Mouse (Mus musculus): ENCODE measurements around the gene Sf3a3. TPM values are rescaled to one million over a fixed set of nuclear protein-coding genes. Genes with fewer than 3 reads are reported as not detected.
"Not testable (repeated sequence)": the region's sequence is repeated elsewhere in the genome, so short reads cannot be mapped to it uniquely, and the experiment has no call there.

The Sf3a3 gene
- polyA plus RNA-seq, 1 experiment from 2014 or later, result 145 TPM

- Histone ChIP-seq H3K9me3 (ENCODE audit: control insufficient read depth, low read depth, low read length) (no peaks in the 10 kb centered on the region), H3K9ac (replicated peaks; ENCODE audit: low read depth, low read length) (no peak overlapping the region), H3K27ac (ENCODE audit: low read length) (peak overlapping the region; percentile 90), H3K27me3 (ENCODE audit: control insufficient read depth, insufficient read depth, low read length) (no peaks in the 10 kb centered on the region), H3K4me1 (ENCODE audit: control insufficient read depth, insufficient read depth, low read length) (peaks cover 25% of the 10 kb centered on the region), H3K36me3 (ENCODE audit: control insufficient read depth, insufficient read depth, low read length) (no peaks in the 10 kb centered on the region; the same call in 1 of the 2 replicates), H3K4me2 (replicated peaks; ENCODE audit: low read depth, low read length) (peak overlapping the region; percentile 37), H3K4me3 (ENCODE audit: low read depth, low read length) (peak overlapping the region; percentile 8; the same call in 1 of the 2 replicates)
- WGBS, result 2% methylated on average over 18 of the region's 18 CpGs
- no peak for ATAC-seq (ENCODE audit: insufficient number of reproducible peaks, insufficient read depth, low FRiP score, low read depth)
Observed at GRCm38 (mm10) chr4:124709961-124710446, 4.6 kb upstream of the Sf3a3 start.

GRCm38 (mm10) chr4:124710776-124711291 lies 3.7 kb upstream of the Sf3a3 start:
- Histone ChIP-seq H3K27ac (ENCODE audit: low read length) (peak overlapping the region; percentile 90; the same call in 1 of the 2 replicates), H3K36me3 (ENCODE audit: control insufficient read depth, insufficient read depth, low read length) (peaks cover 5% of the 10 kb centered on the region), H3K4me1 (ENCODE audit: control insufficient read depth, insufficient read depth, low read length) (peaks cover 20% of the 10 kb centered on the region), H3K4me2 (replicated peaks; ENCODE audit: low read depth, low read length) (peak overlapping the region; percentile 37; the same call in 1 of the 2 replicates), H3K9me3 (ENCODE audit: control insufficient read depth, low read depth, low read length) (no peaks in the 10 kb centered on the region), H3K9ac (replicated peaks; ENCODE audit: low read depth, low read length) (no peak overlapping the region), H3K27me3 (ENCODE audit: control insufficient read depth, insufficient read depth, low read length) (no peaks in the 10 kb centered on the region), H3K4me3 (ENCODE audit: low read depth, low read length) (no peak overlapping the region)
- no peak for ATAC-seq (ENCODE audit: insufficient number of reproducible peaks, insufficient read depth, low FRiP score, low read depth)
- 5% methylated on average over 5 of the region's 5 CpGs for WGBS

DNA sequence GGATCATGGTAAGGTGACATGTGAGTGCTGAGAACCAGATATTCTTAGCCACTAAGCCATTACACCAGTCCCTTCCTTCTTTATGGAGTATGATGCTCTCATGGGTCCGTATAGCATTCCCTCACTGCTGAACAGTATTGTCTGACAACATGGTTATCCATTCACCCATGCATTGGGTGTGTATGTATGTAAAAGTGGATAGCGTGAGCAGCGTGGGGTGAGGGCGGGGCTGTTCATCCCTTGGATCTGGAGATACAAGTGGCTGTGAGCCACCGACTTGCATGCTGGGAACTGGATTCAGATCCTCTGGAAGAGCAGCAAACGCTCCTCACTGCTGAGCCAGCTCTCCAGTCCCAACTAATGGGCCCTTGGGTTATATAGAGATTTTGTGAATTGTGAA lies 2.0 kb upstream of the Sf3a3 start:
- H3K9ac ChIP-seq (replicated peaks; ENCODE audit: low read depth, low read length), result no peak overlapping the region
- no peak overlapping the region for H3K4me3 ChIP-seq (ENCODE audit: low read depth, low read length)
- H3K9me3 ChIP-seq (ENCODE audit: control insufficient read depth, low read depth, low read length), result no peaks in the 10 kb centered on the region
- no peak overlapping the region for H3K4me2 ChIP-seq (replicated peaks; ENCODE audit: low read depth, low read length)
- peaks cover 19% of the 10 kb centered on the region for H3K36me3 ChIP-seq (ENCODE audit: control insufficient read depth, insufficient read depth, low read length)
- WGBS, result 84% methylated on average over 6 of the region's 6 CpGs
- H3K4me1 ChIP-seq (ENCODE audit: control insufficient read depth, insufficient read depth, low read length), result peaks cover 24% of the 10 kb centered on the region
- no peak overlapping the region for H3K27ac ChIP-seq (ENCODE audit: low read length)
- H3K27me3 ChIP-seq (ENCODE audit: control insufficient read depth, insufficient read depth, low read length), result no peaks in the 10 kb centered on the region
- ATAC-seq (ENCODE audit: insufficient number of reproducible peaks, insufficient read depth, low FRiP score, low read depth), result no peak

DNA sequence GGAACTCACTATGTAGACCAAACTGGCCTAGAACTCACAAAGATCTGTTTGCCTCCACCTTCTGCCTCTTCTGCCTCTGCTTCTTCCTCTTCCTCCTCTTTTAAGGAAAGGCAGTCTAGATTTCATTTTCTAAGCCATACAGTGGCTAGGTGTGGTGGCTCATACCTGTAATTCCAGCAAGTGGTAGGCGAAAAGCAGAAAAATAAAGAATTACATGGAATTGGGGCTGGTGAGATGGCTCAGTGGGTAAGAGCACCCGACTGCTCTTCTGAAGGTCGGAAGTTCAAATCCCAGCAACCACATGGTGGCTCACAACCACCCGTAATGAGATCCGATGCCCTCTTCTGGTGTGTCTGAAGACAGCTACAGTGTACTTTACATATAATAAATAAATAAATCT lies 726 bp upstream of the Sf3a3 start:
- H3K27me3 ChIP-seq (ENCODE audit: control insufficient read depth, insufficient read depth, low read length); H3K27ac ChIP-seq (ENCODE audit: low read length); H3K9ac ChIP-seq (replicated peaks; ENCODE audit: low read depth, low read length); H3K4me3 ChIP-seq (ENCODE audit: low read depth, low read length); H3K9me3 ChIP-seq (ENCODE audit: control insufficient read depth, low read depth, low read length); ATAC-seq (ENCODE audit: insufficient number of reproducible peaks, insufficient read depth, low FRiP score, low read depth); H3K4me2 ChIP-seq (replicated peaks; ENCODE audit: low read depth, low read length): not testable (repeated sequence)
- WGBS, result 61% methylated on average over 5 of the region's 5 CpGs
- peaks cover 31% of the 10 kb centered on the region for H3K36me3 ChIP-seq (ENCODE audit: control insufficient read depth, insufficient read depth, low read length)
- peaks cover 24% of the 10 kb centered on the region for H3K4me1 ChIP-seq (ENCODE audit: control insufficient read depth, insufficient read depth, low read length)

DNA sequence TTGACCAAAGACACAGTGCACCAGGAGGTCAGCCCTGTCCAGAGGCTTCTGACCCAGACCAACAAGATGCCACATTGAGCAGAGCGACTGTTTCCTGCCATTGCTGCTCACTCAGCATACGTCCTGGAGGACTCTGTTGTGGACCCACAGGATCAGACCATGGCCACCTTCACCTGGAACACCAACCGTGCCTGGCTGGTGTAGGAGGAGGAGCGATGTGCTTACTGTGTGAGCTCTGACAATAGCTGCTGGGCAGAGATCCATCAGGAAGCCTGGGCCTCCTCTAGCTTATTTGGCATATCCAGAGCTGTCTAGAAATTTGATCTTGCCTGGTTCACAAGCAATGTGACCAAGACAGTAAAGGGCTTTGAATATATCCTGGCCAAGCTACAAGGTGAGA lies 4.5 kb downstream of the Sf3a3 start:
- H3K27me3 ChIP-seq (ENCODE audit: control insufficient read depth, insufficient read depth, low read length), result no peaks in the 10 kb centered on the region
- H3K4me1 ChIP-seq (ENCODE audit: control insufficient read depth, insufficient read depth, low read length), result peaks cover 7% of the 10 kb centered on the region; the same call in 1 of the 2 replicates
- H3K9me3 ChIP-seq (ENCODE audit: control insufficient read depth, low read depth, low read length), result no peaks in the 10 kb centered on the region
- H3K4me2 ChIP-seq (replicated peaks; ENCODE audit: low read depth, low read length), result no peak overlapping the region
- 93% methylated on average over 4 of the region's 4 CpGs for WGBS
- H3K4me3 ChIP-seq (ENCODE audit: low read depth, low read length), result no peak overlapping the region
- no peak overlapping the region for H3K27ac ChIP-seq (ENCODE audit: low read length)
- no peak for ATAC-seq (ENCODE audit: insufficient number of reproducible peaks, insufficient read depth, low FRiP score, low read depth)
- H3K36me3 ChIP-seq (ENCODE audit: control insufficient read depth, insufficient read depth, low read length), result peaks cover 63% of the 10 kb centered on the region
- no peak overlapping the region for H3K9ac ChIP-seq (replicated peaks; ENCODE audit: low read depth, low read length)

GRCm38 (mm10) chr4:124726121-124726520 lies 11.5 kb downstream of the Sf3a3 start:
- Histone ChIP-seq H3K27ac (ENCODE audit: low read length) (no peak overlapping the region), H3K27me3 (ENCODE audit: control insufficient read depth, insufficient read depth, low read length) (no peaks in the 10 kb centered on the region), H3K9me3 (ENCODE audit: control insufficient read depth, low read depth, low read length) (no peaks in the 10 kb centered on the region), H3K4me1 (ENCODE audit: control insufficient read depth, insufficient read depth, low read length) (no peaks in the 10 kb centered on the region), H3K4me3 (ENCODE audit: low read depth, low read length) (no peak overlapping the region), H3K4me2 (replicated peaks; ENCODE audit: low read depth, low read length) (no peak overlapping the region), H3K36me3 (ENCODE audit: control insufficient read depth, insufficient read depth, low read length) (peaks cover 74% of the 10 kb centered on the region), H3K9ac (replicated peaks; ENCODE audit: low read depth, low read length) (no peak overlapping the region)
- WGBS, result 89% methylated on average over 6 of the region's 6 CpGs
- ATAC-seq (ENCODE audit: insufficient number of reproducible peaks, insufficient read depth, low FRiP score, low read depth), result no peak

GRCm38 (mm10) chr4:124736952-124737351 lies 22.4 kb downstream of the Sf3a3 start:
- no peak overlapping the region for H3K27ac ChIP-seq (ENCODE audit: low read length)
- H3K4me1 ChIP-seq (ENCODE audit: control insufficient read depth, insufficient read depth, low read length), result 0 out of 2 replicates have a peak, but pooled peaks cover 3% of the 10 kb centered on the region
- no peak overlapping the region for H3K4me3 ChIP-seq (ENCODE audit: low read depth, low read length)
- ATAC-seq (ENCODE audit: insufficient number of reproducible peaks, insufficient read depth, low FRiP score, low read depth), result no peak
- H3K9ac ChIP-seq (replicated peaks; ENCODE audit: low read depth, low read length), result no peak overlapping the region
- 73% methylated on average over 2 of the region's 2 CpGs for WGBS
- no peak overlapping the region for H3K4me2 ChIP-seq (replicated peaks; ENCODE audit: low read depth, low read length)
- H3K36me3 ChIP-seq (ENCODE audit: control insufficient read depth, insufficient read depth, low read length), result peaks cover 10% of the 10 kb centered on the region
- H3K27me3 ChIP-seq (ENCODE audit: control insufficient read depth, insufficient read depth, low read length), result no peaks in the 10 kb centered on the region
- H3K9me3 ChIP-seq (ENCODE audit: control insufficient read depth, low read depth, low read length), result no peaks in the 10 kb centered on the region

DNA sequence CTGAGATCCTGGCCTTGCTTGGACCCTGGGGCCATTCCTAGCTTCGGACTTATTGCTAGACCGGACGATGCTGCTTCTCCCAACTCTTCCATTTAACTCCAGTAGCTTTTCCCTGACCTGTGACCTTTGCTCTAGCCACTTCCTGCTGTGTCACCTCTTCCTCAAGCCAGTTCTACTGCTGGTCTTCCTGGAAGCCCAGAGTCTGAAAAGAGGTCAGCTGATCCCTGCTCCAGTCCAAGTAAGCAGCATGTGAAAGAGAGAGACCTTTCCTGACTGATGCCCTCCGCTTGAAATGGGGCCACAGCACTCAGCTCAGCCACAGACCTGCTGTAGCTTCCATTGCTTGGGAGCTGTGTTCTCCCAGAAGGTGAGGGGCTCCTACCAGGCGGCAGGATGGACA lies 22.9 kb downstream of the Sf3a3 start:
- no peak for ATAC-seq (ENCODE audit: insufficient number of reproducible peaks, insufficient read depth, low FRiP score, low read depth)
- H3K27ac ChIP-seq (ENCODE audit: low read length), result no peak overlapping the region
- H3K4me3 ChIP-seq (ENCODE audit: low read depth, low read length), result no peak overlapping the region
- no peak overlapping the region for H3K9ac ChIP-seq (replicated peaks; ENCODE audit: low read depth, low read length)
- H3K4me2 ChIP-seq (replicated peaks; ENCODE audit: low read depth, low read length), result no peak overlapping the region
- H3K4me1 ChIP-seq (ENCODE audit: control insufficient read depth, insufficient read depth, low read length), result 0 out of 2 replicates have a peak, but pooled peaks cover 3% of the 10 kb centered on the region
- H3K27me3 ChIP-seq (ENCODE audit: control insufficient read depth, insufficient read depth, low read length), result no peaks in the 10 kb centered on the region
- H3K36me3 ChIP-seq (ENCODE audit: control insufficient read depth, insufficient read depth, low read length), result peaks cover 5% of the 10 kb centered on the region; the same call in 1 of the 2 replicates
- 75% methylated on average over 5 of the region's 5 CpGs for WGBS
- no peaks in the 10 kb centered on the region for H3K9me3 ChIP-seq (ENCODE audit: control insufficient read depth, low read depth, low read length)

DNA sequence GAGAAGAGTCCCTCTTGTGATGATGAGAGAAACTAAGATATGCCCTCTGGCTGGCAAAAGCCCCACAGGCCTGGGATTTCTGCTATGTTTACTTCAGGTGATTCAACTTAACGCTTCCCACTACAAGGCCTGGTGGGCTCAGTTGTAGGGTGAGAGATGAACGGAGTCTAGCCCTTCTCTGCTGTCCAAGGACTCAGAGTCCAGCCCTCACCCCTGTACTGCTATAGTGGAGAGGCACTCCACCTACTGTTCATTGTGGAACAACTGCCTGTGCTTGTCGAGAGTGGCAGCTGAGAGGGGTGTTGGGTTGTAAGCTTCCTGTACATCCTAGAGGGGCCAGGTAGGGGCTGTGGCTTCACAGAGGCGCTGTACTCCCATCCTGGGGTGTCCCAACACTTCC lies 23.4 kb downstream of the Sf3a3 start:
- Histone ChIP-seq H3K9ac (replicated peaks; ENCODE audit: low read depth, low read length) (no peak overlapping the region), H3K27me3 (ENCODE audit: control insufficient read depth, insufficient read depth, low read length) (no peaks in the 10 kb centered on the region), H3K4me1 (ENCODE audit: control insufficient read depth, insufficient read depth, low read length) (0 out of 2 replicates have a peak, but pooled peaks cover 3% of the 10 kb centered on the region), H3K4me2 (replicated peaks; ENCODE audit: low read depth, low read length) (no peak overlapping the region), H3K4me3 (ENCODE audit: low read depth, low read length) (no peak overlapping the region), H3K27ac (ENCODE audit: low read length) (no peak overlapping the region), H3K9me3 (ENCODE audit: control insufficient read depth, low read depth, low read length) (no peaks in the 10 kb centered on the region), H3K36me3 (ENCODE audit: control insufficient read depth, insufficient read depth, low read length) (peaks cover under 1% of the 10 kb centered on the region; the same call in 1 of the 2 replicates)
- no peak for ATAC-seq (ENCODE audit: insufficient number of reproducible peaks, insufficient read depth, low FRiP score, low read depth)
- WGBS, result 57% methylated on average over 4 of the region's 4 CpGs
